Mouse (Mus musculus) kidney, postnatal 0 days (tissue): Measurements from ENCODE around the gene Ank2. TPM values are rescaled to one million over a fixed set of nuclear protein-coding genes. Genes with fewer than 3 reads are reported as not detected.

ENCODE experiments used
- ATAC-seq: fragments of 200-750 bp; cut with Nextera tagmentation; replicated peaks from 2 replicates; pipeline ENCODE4 v1.8.0; 2017; ENCODE audit warnings: low read depth, moderate number of reproducible peaks, moderate TSS enrichment, moderate library complexity; ENCODE audit not compliant: low FRiP score
- DNase-seq: peaks from one replicate; pipeline ENCODE4 v3.0.0-alpha.2; 2016; ENCODE audit warnings: low spot score
- H3K27ac ChIP-seq: fragments of 300-500 bp; sonication (generic); 2 replicates; pipeline ENCODE4 v1.5.1; 2014; ENCODE audit warnings: mild to moderate bottlenecking
- H3K27me3 ChIP-seq: fragments of 300-500 bp; sonication (generic); 2 replicates; pipeline ENCODE4 v1.6.1; 2014; ENCODE audit warnings: low read length, mixed read lengths; ENCODE audit not compliant: insufficient read depth
- H3K36me3 ChIP-seq: fragments of 300-500 bp; sonication (generic); 2 replicates; pipeline ENCODE4 v1.6.1; 2014; ENCODE audit warnings: low read length, mixed read lengths; ENCODE audit not compliant: insufficient read depth
- H3K4me1 ChIP-seq: fragments of 300-500 bp; sonication (generic); replicated peaks from 2 replicates; pipeline ENCODE4 v1.6.1; 2014; ENCODE audit warnings: antibody characterized with exemption, low read length, mixed read lengths; ENCODE audit not compliant: insufficient read depth
- H3K4me2 ChIP-seq: fragments of 300-500 bp; sonication (generic); 2 replicates; pipeline ENCODE4 v1.6.1; 2014; ENCODE audit warnings: mild to moderate bottlenecking, low read length, moderate library complexity, mixed read lengths
- H3K4me3 ChIP-seq: fragments of 300-500 bp; sonication (generic); replicated peaks from 2 replicates; pipeline ENCODE4 v1.5.1; 2014; ENCODE audit warnings: low read depth, low read length
- H3K9ac ChIP-seq: fragments of 300-500 bp; sonication (generic); 2 replicates; pipeline ENCODE4 v1.6.1; 2014; ENCODE audit warnings: low read depth, low read length
- H3K9me3 ChIP-seq: fragments of 300-500 bp; sonication (generic); replicated peaks from 2 replicates; pipeline ENCODE4 v1.6.1; 2016; ENCODE audit warnings: low read length, inconsistent platforms, mixed read lengths
- CTCF ChIP-seq: IDR thresholded peaks from 2 replicates; pipeline ENCODE4 v1.5.1; 2016; ENCODE audit warnings: antibody characterized with exemption, low read depth, mild to moderate bottlenecking, moderate library complexity
- WGBS: fragments of 180-500 bp; shearing (Covaris S2); extraction: QIAGEN DNeasy Blood & Tissue Kit; methylation state at CpG from one replicate; pipeline ENCODE4 v1.1.7; 2014; 5-methylcytosine and 5-hydroxymethylcytosine counted together
- polyA plus RNA-seq: library from polyadenylated mRNA; unstranded; fragments of >200 nt; fragmentation: Nextera tagmentation; extraction: Ambion mirVana; gene quantifications from 2 replicates; pipeline ENCODE4 v1.2.1, GENCODE M21; 2015

The Ank2 gene
- polyA plus RNA-seq, 1 experiment from 2014 or later: 4.1 TPM

GRCm38 (mm10) chr3:127012525-127012924, 486.6 kb downstream of the Ank2 start:
- DNase-seq (peak; percentile 15), ATAC-seq (no peak; the same call in 1 of the 2 replicates)
- Histone ChIP-seq H3K9ac (no peak overlapping the region), H3K4me2 (no peak overlapping the region), H3K4me3 (no peak overlapping the region), H3K27ac (no peak overlapping the region), H3K36me3 (no peaks in the 10 kb centered on the region), H3K9me3 (no peaks in the 10 kb centered on the region), H3K4me1 (no peaks in the 10 kb centered on the region), H3K27me3 (no peaks in the 10 kb centered on the region)
- peak; percentile 66 for TF ChIP-seq CTCF
- 64% methylated on average over 8 of the region's 8 CpGs for WGBS

GRCm38 (mm10) chr3:127005898-127006673, 493.1 kb downstream of the Ank2 start:
- H3K9ac ChIP-seq: no peak overlapping the region
- H3K4me1 ChIP-seq: no peaks in the 10 kb centered on the region
- no peak overlapping the region for H3K4me2 ChIP-seq
- H3K9me3 ChIP-seq: no peaks in the 10 kb centered on the region
- H3K27me3 ChIP-seq: no peaks in the 10 kb centered on the region
- no peak overlapping the region for H3K4me3 ChIP-seq
- TF ChIP-seq CTCF: no peak
- ATAC-seq (0 out of 2 replicates have a peak, but pooled peaks have one; percentile 21), DNase-seq (no peak)
- H3K36me3 ChIP-seq: no peaks in the 10 kb centered on the region
- no peak overlapping the region for H3K27ac ChIP-seq
- WGBS: 82% methylated on average over 9 of the region's 9 CpGs

- peak; percentile 36; the same call in 1 of the 2 replicates for TF ChIP-seq CTCF
- no peak overlapping the region for H3K4me2 ChIP-seq
- H3K27ac ChIP-seq: no peak overlapping the region
- H3K4me3 ChIP-seq: no peak overlapping the region
- H3K27me3 ChIP-seq: no peaks in the 10 kb centered on the region
- H3K9ac ChIP-seq: no peak overlapping the region
- ATAC-seq (peak; percentile 54; the same call in 1 of the 2 replicates), DNase-seq (no peak)
- no peaks in the 10 kb centered on the region for H3K9me3 ChIP-seq
- no peaks in the 10 kb centered on the region for H3K36me3 ChIP-seq
- 78% methylated on average over 9 of the region's 9 CpGs for WGBS
- no peaks in the 10 kb centered on the region for H3K4me1 ChIP-seq
These were observed 494.1 kb downstream of the Ank2 start for GRCm38 (mm10) chr3:127004860-127005633.

GRCm38 (mm10) chr3:127003946-127004345, 495.2 kb downstream of the Ank2 start:
- Histone ChIP-seq H3K27ac (no peak overlapping the region), H3K9me3 (no peaks in the 10 kb centered on the region), H3K9ac (no peak overlapping the region), H3K4me1 (no peaks in the 10 kb centered on the region), H3K4me3 (no peak overlapping the region), H3K36me3 (no peaks in the 10 kb centered on the region), H3K4me2 (no peak overlapping the region), H3K27me3 (no peaks in the 10 kb centered on the region)
- no peak for TF ChIP-seq CTCF
- WGBS: 91% methylated on average over 11 of the region's 11 CpGs
- DNase-seq (no peak), ATAC-seq (no peak)

GRCm38 (mm10) chr3:126998742-126999112, 500.4 kb downstream of the Ank2 start:
- Histone ChIP-seq H3K27me3 (no peaks in the 10 kb centered on the region), H3K4me2 (peak overlapping the region; percentile 56), H3K9me3 (no peaks in the 10 kb centered on the region), H3K27ac (no peak overlapping the region), H3K36me3 (no peaks in the 10 kb centered on the region), H3K9ac (no peak overlapping the region), H3K4me3 (peak overlapping the region; percentile 20), H3K4me1 (peaks cover 6% of the 10 kb centered on the region; the same call in 1 of the 2 replicates)
- DNase-seq (no peak), ATAC-seq (no peak)
- 10% methylated on average over 8 of the region's 8 CpGs for WGBS
- no peak for TF ChIP-seq CTCF

GRCm38 (mm10) chr3:126998008-126998741, 501.0 kb downstream of the Ank2 start:
- DNase-seq (peak; percentile 66), ATAC-seq (peak; percentile 51; the same call in 1 of the 2 replicates)
- peaks cover 6% of the 10 kb centered on the region; the same call in 1 of the 2 replicates for H3K4me1 ChIP-seq
- H3K27me3 ChIP-seq: no peaks in the 10 kb centered on the region
- H3K9me3 ChIP-seq: no peaks in the 10 kb centered on the region
- no peaks in the 10 kb centered on the region for H3K36me3 ChIP-seq
- no peak for TF ChIP-seq CTCF
- H3K4me2 ChIP-seq: peak overlapping the region; percentile 56
- H3K4me3 ChIP-seq: peak overlapping the region; percentile 20
- 11% methylated on average over 12 of the region's 12 CpGs for WGBS
- 0 out of 2 replicates have a peak overlapping the region, but pooled peaks have one; percentile 31 for H3K9ac ChIP-seq
- no peak overlapping the region for H3K27ac ChIP-seq
